Mouse (Mus musculus) heart, postnatal 0 days (tissue): ENCODE measurements at regions not wholly inside any gene's neighbourhood (a gene's known extent, or its start where the extent isn't known, plus 50 kb on each side); places are given as distances from the start of the nearest gene placed in this dataset.

Experiments used
- CTCF ChIP-seq: IDR thresholded peaks from 2 replicates; pipeline ENCODE4 v1.5.1; 2016; ENCODE audit warnings: antibody characterized with exemption, control low read depth, low read depth
- EP300 ChIP-seq: IDR thresholded peaks from 2 replicates; pipeline ENCODE4 v1.6.1; 2016; ENCODE audit warnings: antibody characterized with exemption, low read depth

GRCm38 (mm10) chr11:19433680-19434619 lies 415.2 kb upstream of the Meis1 start:
- TF ChIP-seq CTCF: no peak
- TF ChIP-seq EP300: no peak
